Mouse (Mus musculus) limb, embryonic 10.5 days (tissue): ENCODE data around the gene Crabp2. TPM values are rescaled to one million over a fixed set of nuclear protein-coding genes. Genes with fewer than 3 reads are reported as not detected.

Experiments
- DNase-seq: peaks from one replicate; pipeline ENCODE4 v3.0.0-alpha.2; 2017; ENCODE audit warnings: low spot score
- H3K27ac ChIP-seq: fragments of 300-500 bp; sonication (generic); 2 replicates; pipeline ENCODE4 v1.5.1; 2016; ENCODE audit warnings: mild to moderate bottlenecking
- H3K27me3 ChIP-seq: fragments of 300-500 bp; sonication (generic); 2 replicates; pipeline ENCODE4 v1.6.1; 2016; ENCODE audit warnings: low read depth, mild to moderate bottlenecking; ENCODE audit not compliant: poor library complexity, severe bottlenecking
- H3K36me3 ChIP-seq: fragments of 300-500 bp; sonication (generic); 2 replicates; pipeline ENCODE4 v1.6.1; 2016; ENCODE audit warnings: mild to moderate bottlenecking, moderate library complexity
- H3K4me1 ChIP-seq: fragments of 300-500 bp; sonication (generic); 2 replicates; pipeline ENCODE4 v1.6.1; 2016
- H3K4me3 ChIP-seq: fragments of 300-500 bp; sonication (generic); 2 replicates; pipeline ENCODE4 v1.5.1; 2016; ENCODE audit warnings: mild to moderate bottlenecking, moderate library complexity
- H3K9me3 ChIP-seq: fragments of 300-500 bp; sonication (generic); replicated peaks from 2 replicates; pipeline ENCODE4 v1.6.1; 2016; ENCODE audit warnings: mild to moderate bottlenecking
- WGBS: fragments of 180-500 bp; shearing (Covaris S2); methylation state at CpG from one replicate; pipeline ENCODE4 v1.1.7; 2016; 5-methylcytosine and 5-hydroxymethylcytosine counted together
- polyA plus RNA-seq: library from polyadenylated mRNA; unstranded; fragments of >200 nt; fragmentation: Nextera tagmentation; extraction: Ambion mirVana; gene quantifications from 2 replicates; pipeline ENCODE4 v1.2.1, GENCODE M21; 2016

Crabp2 gene
- polyA plus RNA-seq, 1 experiment from 2014 or later, result 944 TPM

GRCm38 (mm10) chr3:88000816-88001595, 52.5 kb downstream of the Crabp2 start:
- peaks cover 93% of the 10 kb centered on the region for H3K27me3 ChIP-seq
- H3K4me3 ChIP-seq, result peak overlapping the region; percentile 49; the same call in 1 of the 2 replicates
- no peak overlapping the region for H3K27ac ChIP-seq
- H3K4me1 ChIP-seq, result peaks cover 36% of the 10 kb centered on the region
- H3K36me3 ChIP-seq, result no peaks in the 10 kb centered on the region
- WGBS, result 14% methylated on average over 11 of the region's 11 CpGs
- no peak for DNase-seq
- H3K9me3 ChIP-seq, result no peaks in the 10 kb centered on the region

GRCm38 (mm10) chr3:88002291-88002976, 54.0 kb downstream of the Crabp2 start:
- H3K9me3 ChIP-seq, result no peaks in the 10 kb centered on the region
- peaks cover 79% of the 10 kb centered on the region for H3K27me3 ChIP-seq
- H3K27ac ChIP-seq, result no peak overlapping the region
- WGBS, result 3% methylated on average over 17 of the region's 17 CpGs
- H3K36me3 ChIP-seq, result no peaks in the 10 kb centered on the region
- peaks cover 22% of the 10 kb centered on the region for H3K4me1 ChIP-seq
- no peak for DNase-seq
- H3K4me3 ChIP-seq, result no peak overlapping the region

Other genes with a start within 250 kb of the Crabp2 start
- gene Lrrc71, start 200.0 kb upstream of the Crabp2 start, polyA plus RNA-seq, result 0.31 and 0.43 TPM in 2 replicates
- 0.28 and 0.29 TPM in 2 replicates for gene Ntrk1, start 153.5 kb upstream of the Crabp2 start, polyA plus RNA-seq
- 0.05 and 0.16 TPM in 2 replicates for gene Insrr, start 151.7 kb upstream of the Crabp2 start, polyA plus RNA-seq
- 13.8 and 17.7 TPM in 2 replicates for gene Pear1, start 124.4 kb upstream of the Crabp2 start, polyA plus RNA-seq
- 0.13 TPM in 1 of 2 replicates, not detected in the other for gene Sh2d2a, start 101.9 kb upstream of the Crabp2 start, polyA plus RNA-seq
- 17.5 and 20.5 TPM in 2 replicates for gene Prcc, start 63.1 kb upstream of the Crabp2 start, polyA plus RNA-seq
- gene Hdgf, start 42.3 kb upstream of the Crabp2 start, polyA plus RNA-seq, result 272 and 313 TPM in 2 replicates
- gene Mrpl24, start 29.2 kb upstream of the Crabp2 start, polyA plus RNA-seq, result 75.0 and 81.3 TPM in 2 replicates
- 84.8 and 86.0 TPM in 2 replicates for gene Isg20l2, start 18.4 kb upstream of the Crabp2 start, polyA plus RNA-seq
- gene Rrnad1, start 17.9 kb upstream of the Crabp2 start, polyA plus RNA-seq, result 21.1 and 21.7 TPM in 2 replicates
- gene Nes, start 22.4 kb downstream of the Crabp2 start, polyA plus RNA-seq, result 13.5 and 14.6 TPM in 2 replicates
- gene Bcan, start 51.6 kb downstream of the Crabp2 start, polyA plus RNA-seq, result not detected in 2 replicates
- gene Hapln2, start 78.9 kb downstream of the Crabp2 start, polyA plus RNA-seq, result 0.06 TPM in 1 of 2 replicates, not detected in the other
- gene Gpatch4, start 94.4 kb downstream of the Crabp2 start, polyA plus RNA-seq, result 42.4 and 53.4 TPM in 2 replicates
- 132 and 148 TPM in 2 replicates for gene Naxe, start 109.8 kb downstream of the Crabp2 start, polyA plus RNA-seq
- not detected in 2 replicates for gene Ttc24, start 129.6 kb downstream of the Crabp2 start, polyA plus RNA-seq
- 23.1 and 26.7 TPM in 2 replicates for gene Iqgap3, start 133.3 kb downstream of the Crabp2 start, polyA plus RNA-seq
- gene Mef2d, start 193.7 kb downstream of the Crabp2 start, polyA plus RNA-seq, result 12.3 and 14.0 TPM in 2 replicates